Mouse (Mus musculus) spleen, adult 2 months (tissue): ENCODE measurements at regions not wholly inside any gene's neighbourhood (a gene's known extent, or its start where the extent isn't known, plus 50 kb on each side); places are given as distances from the start of the nearest gene placed in this dataset.

Experiments used
- DNase-seq, 2 experiments: peaks; one replicate each; pipeline versions ENCODE4 v3.0.0 to v3.0.0-alpha.2; 2012 to 2021; ENCODE audit warnings: low spot score in 2 of 2, low read depth in 1 of 2
- H3K27ac ChIP-seq: fragments of 200-500 bp; 2 replicates; pipeline ENCODE4 v1.5.1; 2012; ENCODE audit warnings: low read length, inconsistent platforms; ENCODE audit not compliant: insufficient read depth
- H3K27me3 ChIP-seq: fragments of 200-500 bp; 2 replicates; pipeline ENCODE4 v1.6.1; 2012; ENCODE audit warnings: mild to moderate bottlenecking, moderate library complexity, low read length, inconsistent platforms; ENCODE audit not compliant: control insufficient read depth, insufficient read depth
- H3K36me3 ChIP-seq: fragments of 200-500 bp; 2 replicates; pipeline ENCODE4 v1.6.1; 2012; ENCODE audit warnings: mild to moderate bottlenecking, low read length, inconsistent platforms; ENCODE audit not compliant: control insufficient read depth, insufficient read depth
- H3K4me1 ChIP-seq: fragments of 200-500 bp; 2 replicates; pipeline ENCODE4 v1.6.1; 2011; ENCODE audit warnings: inconsistent platforms; ENCODE audit not compliant: control insufficient read depth, insufficient read depth, insufficient read length
- H3K4me3 ChIP-seq: fragments of 200-500 bp; 2 replicates; pipeline ENCODE4 v1.5.1; 2011; ENCODE audit warnings: mild to moderate bottlenecking, inconsistent platforms; ENCODE audit not compliant: insufficient read depth, insufficient read length; ENCODE audit errors: extremely low read depth
- CTCF ChIP-seq: fragments of 200-500 bp; IDR thresholded peaks from 2 replicates; pipeline ENCODE4 v1.5.1; 2011; ENCODE audit warnings: mild to moderate bottlenecking, inconsistent platforms; ENCODE audit not compliant: insufficient read depth, insufficient read length, insufficient replicate concordance; ENCODE audit errors: extremely low read depth
- POLR2A ChIP-seq: fragments of 200-500 bp; IDR thresholded peaks from 2 replicates; pipeline ENCODE4 v1.6.1; 2011; ENCODE audit warnings: low read depth, low read length, inconsistent platforms
- WGBS: fragments of 180-500 bp; shearing (Covaris S2); methylation state at CpG from one replicate; pipeline ENCODE4 v1.1.7; 2018; 5-methylcytosine and 5-hydroxymethylcytosine counted together

- WGBS = 74% methylated on average over 2 of the region's 2 CpGs
- Histone ChIP-seq H3K4me3 (no peak overlapping the region), H3K4me1 (no peaks in the 10 kb centered on the region), H3K27ac (no peak overlapping the region), H3K36me3 (no peaks in the 10 kb centered on the region), H3K27me3 (no peaks in the 10 kb centered on the region)
- no peak for DNase-seq
- TF ChIP-seq CTCF (no peak), POLR2A (no peak)
These were observed 316.9 kb upstream of the Nmur2 start for GRCm38 (mm10) chr11:56357690-56358089.

- TF ChIP-seq POLR2A (no peak), CTCF (no peak)
- Histone ChIP-seq H3K36me3 (no peaks in the 10 kb centered on the region), H3K4me3 (no peak overlapping the region), H3K27me3 (no peaks in the 10 kb centered on the region), H3K4me1 (no peaks in the 10 kb centered on the region), H3K27ac (no peak overlapping the region)
- WGBS = 73% methylated on average over 7 of the region's 7 CpGs
- no peak for DNase-seq
These were observed 311.1 kb upstream of the Nmur2 start for GRCm38 (mm10) chr11:56351798-56352366.

DNA sequence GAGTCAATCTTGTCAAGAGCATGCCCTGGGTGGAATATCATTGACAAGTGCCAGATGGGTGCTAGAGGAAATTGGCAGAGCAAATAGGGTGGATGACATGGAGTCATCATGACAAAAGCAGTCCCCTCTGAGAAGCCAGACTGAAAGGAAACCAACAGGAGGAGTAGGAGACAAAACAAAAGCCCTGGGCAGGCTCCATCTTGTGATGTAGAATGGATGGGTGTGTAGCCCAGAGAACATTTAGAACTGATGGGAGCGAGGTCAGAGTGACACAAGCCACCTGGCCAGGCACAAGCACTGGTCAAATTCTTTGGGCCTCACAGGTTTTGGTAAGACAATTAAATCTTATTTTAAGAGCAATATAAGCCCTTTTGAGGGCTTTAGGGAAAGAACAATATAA lies 310.4 kb upstream of the Nmur2 start:
- Histone ChIP-seq H3K4me1 (no peaks in the 10 kb centered on the region), H3K36me3 (no peaks in the 10 kb centered on the region), H3K27ac (no peak overlapping the region), H3K4me3 (no peak overlapping the region), H3K27me3 (no peaks in the 10 kb centered on the region)
- WGBS = 61% methylated on average over 1 of the region's 1 CpGs
- DNase-seq = no peak
- TF ChIP-seq POLR2A = no peak
- no peak for TF ChIP-seq CTCF

DNA sequence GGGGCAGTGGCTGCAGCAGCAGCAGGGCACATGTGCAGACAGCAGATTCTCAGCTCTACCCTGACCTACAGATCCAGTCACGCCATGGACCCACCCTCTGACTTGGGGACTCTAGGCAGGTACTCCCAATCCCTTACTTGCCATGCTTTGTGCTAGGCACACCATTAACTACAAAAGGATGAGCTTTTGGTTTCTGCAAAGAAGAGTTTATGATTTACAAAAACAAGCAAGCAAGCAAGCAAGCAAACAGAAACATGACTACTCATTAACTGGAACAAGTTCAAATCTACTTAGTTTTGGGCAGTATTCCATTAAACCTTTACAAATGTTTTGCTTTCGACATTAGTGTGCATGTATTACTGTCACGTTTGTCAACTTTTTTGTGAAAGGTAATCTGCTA lies 309.0 kb upstream of the Nmur2 start:
- 84% methylated on average over 3 of the region's 3 CpGs for WGBS
- Histone ChIP-seq H3K36me3 (no peaks in the 10 kb centered on the region), H3K27me3 (no peaks in the 10 kb centered on the region), H3K4me3 (no peak overlapping the region), H3K4me1 (no peaks in the 10 kb centered on the region), H3K27ac (no peak overlapping the region)
- TF ChIP-seq CTCF (no peak), POLR2A (no peak)
- DNase-seq = no peak

DNA sequence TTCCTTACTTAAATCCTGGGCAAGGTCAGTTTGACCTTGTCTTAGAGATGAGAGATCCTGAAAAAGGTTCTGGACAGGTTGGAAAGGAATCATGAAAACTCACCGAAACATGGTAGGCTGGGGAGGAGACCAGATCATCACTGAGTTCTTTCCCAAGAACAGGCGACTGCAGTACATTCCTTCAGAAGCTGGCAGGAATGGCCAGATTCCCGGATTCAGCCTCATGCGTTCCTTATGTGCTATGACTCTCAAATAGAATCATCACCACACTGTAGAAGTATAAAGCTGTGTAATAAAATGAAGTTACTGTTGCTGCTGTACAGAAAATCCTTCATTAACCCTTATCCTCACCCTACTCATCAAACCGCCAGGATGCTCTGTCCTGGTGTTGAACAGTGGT lies 307.6 kb upstream of the Nmur2 start:
- H3K4me1 ChIP-seq = no peaks in the 10 kb centered on the region
- H3K4me3 ChIP-seq = no peak overlapping the region
- H3K27me3 ChIP-seq = no peaks in the 10 kb centered on the region
- H3K27ac ChIP-seq = no peak overlapping the region
- no peak for TF ChIP-seq CTCF
- TF ChIP-seq POLR2A = no peak
- no peak for DNase-seq
- H3K36me3 ChIP-seq = no peaks in the 10 kb centered on the region
- WGBS = 89% methylated on average over 5 of the region's 5 CpGs

DNA sequence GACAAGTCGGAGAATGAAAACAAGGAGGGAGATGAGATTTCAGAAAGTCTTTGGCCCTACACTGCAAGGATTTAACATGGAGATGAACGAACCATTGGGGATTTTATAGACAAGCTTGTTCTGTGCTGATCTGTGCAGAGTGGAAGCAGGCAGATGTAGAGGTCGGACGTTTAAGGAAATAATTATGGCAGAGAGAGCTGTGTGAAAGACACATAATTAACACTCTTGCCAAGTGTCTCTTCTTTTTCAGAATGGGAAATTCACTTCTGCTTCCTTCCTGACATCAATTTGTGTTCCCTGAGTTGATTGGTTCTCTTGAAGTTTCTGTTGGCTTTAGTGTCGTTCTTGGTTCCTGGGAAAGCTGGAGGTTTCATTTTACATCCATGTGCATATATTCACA lies 302.3 kb upstream of the Nmur2 start:
- H3K27me3 ChIP-seq = no peaks in the 10 kb centered on the region
- no peak overlapping the region for H3K27ac ChIP-seq
- TF ChIP-seq CTCF (no peak), POLR2A (no peak)
- no peaks in the 10 kb centered on the region for H3K36me3 ChIP-seq
- WGBS = 78% methylated on average over 5 of the region's 5 CpGs
- H3K4me1 ChIP-seq = no peaks in the 10 kb centered on the region
- H3K4me3 ChIP-seq = no peak overlapping the region
- no peak for DNase-seq

DNA sequence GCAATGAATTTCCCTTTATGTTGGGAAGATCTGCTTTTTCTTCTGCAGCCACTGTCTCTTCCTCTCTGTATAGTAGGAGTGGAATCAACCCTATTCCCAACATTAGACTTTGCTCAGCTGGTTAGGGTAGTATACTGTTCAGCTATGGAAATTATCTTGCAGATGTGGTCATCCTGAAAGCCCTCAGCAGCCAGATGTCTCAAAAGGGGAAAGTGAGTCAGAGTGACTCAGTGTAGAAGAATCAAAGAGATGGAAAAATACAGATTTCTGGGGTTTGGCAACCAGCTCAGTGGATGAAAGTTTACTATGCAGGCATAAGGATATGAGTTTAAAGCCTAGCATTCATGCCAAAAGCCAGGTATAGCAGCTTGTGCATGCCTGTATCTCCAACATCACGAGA lies 300.9 kb upstream of the Nmur2 start:
- H3K4me3 ChIP-seq = no peak overlapping the region
- H3K27me3 ChIP-seq = no peaks in the 10 kb centered on the region
- no peak for DNase-seq
- H3K27ac ChIP-seq = no peak overlapping the region
- H3K4me1 ChIP-seq = no peaks in the 10 kb centered on the region
- 65% methylated on average over 1 of the region's 1 CpGs for WGBS
- no peaks in the 10 kb centered on the region for H3K36me3 ChIP-seq
- no peak for TF ChIP-seq POLR2A
- no peak for TF ChIP-seq CTCF

DNA sequence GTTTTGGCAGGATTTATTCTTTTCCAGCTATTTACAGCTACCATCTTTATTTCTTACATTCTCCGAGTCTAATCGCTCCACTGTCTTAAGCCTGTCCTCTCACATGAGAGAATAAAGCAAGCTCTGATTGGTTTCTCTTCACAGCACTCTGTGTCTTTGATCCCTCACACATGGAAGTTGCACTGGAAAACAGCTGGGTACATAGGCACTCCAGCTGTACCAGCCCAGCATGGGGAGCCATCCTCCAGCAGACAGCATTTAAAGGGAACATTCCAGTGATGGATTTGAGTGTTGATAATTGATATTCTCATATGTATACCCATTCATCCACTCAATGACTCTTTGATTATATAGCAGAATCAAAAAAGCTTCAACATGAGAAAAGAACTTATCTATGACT lies 300.2 kb upstream of the Nmur2 start:
- H3K4me1 ChIP-seq = no peaks in the 10 kb centered on the region
- no peak for DNase-seq
- TF ChIP-seq POLR2A = no peak
- TF ChIP-seq CTCF = no peak
- no peaks in the 10 kb centered on the region for H3K27me3 ChIP-seq
- no peak overlapping the region for H3K27ac ChIP-seq
- no peak overlapping the region for H3K4me3 ChIP-seq
- no peaks in the 10 kb centered on the region for H3K36me3 ChIP-seq
- 82% methylated on average over 2 of the region's 2 CpGs for WGBS
